Mouse (Mus musculus): ENCODE results near the gene Cdk18. TPM values are rescaled to one million over a fixed set of nuclear protein-coding genes. Genes with fewer than 3 reads are reported as not detected.

The Cdk18 gene
- total RNA-seq, 1 experiment from 2014 or later, result 6.4 TPM

DNA sequence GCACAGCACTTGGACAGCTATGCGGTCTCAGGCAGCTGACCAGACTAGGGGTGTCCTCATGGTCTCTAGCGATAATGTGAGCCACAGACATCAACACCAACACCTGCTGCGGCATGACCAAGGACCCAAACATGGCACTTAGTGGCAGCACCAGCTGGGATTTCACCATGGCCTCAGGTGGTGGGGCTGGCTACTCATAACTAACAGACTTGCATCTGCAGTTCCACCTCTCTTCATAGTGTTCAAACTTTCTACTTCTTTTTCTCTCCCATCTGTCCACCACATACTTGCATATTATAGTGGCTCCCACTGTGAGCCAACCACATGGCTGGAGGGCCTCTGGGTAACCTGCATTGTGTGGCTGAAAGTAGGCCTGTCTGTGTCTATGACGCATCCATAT, 46.2 kb downstream of the Cdk18 start:
- ATAC-seq (replicated peaks in 1 of 2; ENCODE audit: insufficient read depth in 1 of 2, low FRiP score in 2 of 2, low TSS enrichment in 1 of 2, low read depth in 1 of 2, poor library complexity in 2 of 2, severe bottlenecking in 2 of 2), result no peak

DNA sequence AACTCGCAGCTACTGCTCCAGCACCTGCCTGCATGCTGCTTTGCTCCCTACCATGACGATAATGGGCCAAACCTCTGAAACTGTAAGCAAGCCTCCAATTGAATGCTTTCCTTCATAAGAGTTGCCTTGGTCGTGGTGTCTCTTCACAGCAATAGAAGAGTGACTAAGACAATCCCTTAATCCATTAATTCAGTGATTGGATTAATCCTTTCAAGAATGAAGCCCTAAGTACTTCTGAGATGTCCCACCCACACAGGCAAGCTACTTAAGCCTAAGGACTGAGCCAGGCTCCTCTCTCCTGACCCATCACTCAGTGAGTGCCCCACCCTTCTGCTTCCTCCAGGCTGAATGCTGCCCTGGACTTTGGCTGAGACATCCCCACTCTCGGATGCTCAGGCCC, 49.2 kb downstream of the Cdk18 start:
- no peak for ATAC-seq (replicated peaks in 1 of 2; ENCODE audit: insufficient read depth in 1 of 2, low FRiP score in 2 of 2, low TSS enrichment in 1 of 2, low read depth in 1 of 2, poor library complexity in 2 of 2, severe bottlenecking in 2 of 2)

DNA sequence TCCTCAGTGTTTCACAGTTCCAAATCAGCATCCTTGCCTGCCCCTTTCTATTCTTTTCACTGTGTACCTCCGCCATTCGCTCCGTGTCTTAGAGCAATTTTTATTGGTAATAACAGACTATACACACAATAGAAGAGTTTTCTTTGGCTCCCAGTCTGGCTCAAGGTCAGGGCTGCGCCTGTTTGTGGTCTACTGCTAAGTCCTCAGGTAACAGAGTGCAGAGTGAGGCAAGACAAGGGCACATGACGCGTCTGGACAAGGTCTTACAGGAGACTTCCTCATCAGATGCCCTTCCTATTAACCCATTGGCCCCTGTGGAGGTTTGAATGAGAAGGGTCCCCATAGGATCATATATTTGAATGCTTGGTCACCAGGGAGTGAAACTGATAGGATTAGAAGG, 49.7 kb downstream of the Cdk18 start:
- ATAC-seq (replicated peaks in 1 of 2; ENCODE audit: insufficient read depth in 1 of 2, low FRiP score in 2 of 2, low TSS enrichment in 1 of 2, low read depth in 1 of 2, poor library complexity in 2 of 2, severe bottlenecking in 2 of 2), result no peak

DNA sequence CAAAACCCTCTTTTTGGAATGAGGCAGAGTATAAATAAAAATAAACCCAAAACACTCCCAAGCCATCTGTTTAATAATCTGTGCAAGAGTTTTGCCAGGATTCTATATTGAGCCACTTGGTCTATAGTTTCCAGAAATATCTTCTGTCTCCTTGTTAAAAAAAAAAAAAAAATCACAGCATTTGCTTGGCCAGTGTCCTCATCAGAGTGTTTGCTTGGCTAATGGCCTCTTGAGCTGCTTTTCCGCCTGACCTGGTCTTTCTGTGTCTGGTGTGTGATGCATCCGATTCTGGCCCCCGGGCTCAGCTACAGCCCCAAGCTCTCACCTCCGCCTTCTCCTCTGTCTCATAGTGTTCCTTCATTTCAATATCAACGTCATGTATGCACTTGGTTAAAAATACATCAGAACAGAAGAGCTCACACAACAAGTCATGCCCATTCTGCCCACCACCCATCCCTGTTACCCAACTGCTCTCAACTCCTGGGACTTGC, 51.3 kb downstream of the Cdk18 start:
- no peak for ATAC-seq (replicated peaks in 1 of 2; ENCODE audit: insufficient read depth in 1 of 2, low FRiP score in 2 of 2, low TSS enrichment in 1 of 2, low read depth in 1 of 2, poor library complexity in 2 of 2, severe bottlenecking in 2 of 2)

DNA sequence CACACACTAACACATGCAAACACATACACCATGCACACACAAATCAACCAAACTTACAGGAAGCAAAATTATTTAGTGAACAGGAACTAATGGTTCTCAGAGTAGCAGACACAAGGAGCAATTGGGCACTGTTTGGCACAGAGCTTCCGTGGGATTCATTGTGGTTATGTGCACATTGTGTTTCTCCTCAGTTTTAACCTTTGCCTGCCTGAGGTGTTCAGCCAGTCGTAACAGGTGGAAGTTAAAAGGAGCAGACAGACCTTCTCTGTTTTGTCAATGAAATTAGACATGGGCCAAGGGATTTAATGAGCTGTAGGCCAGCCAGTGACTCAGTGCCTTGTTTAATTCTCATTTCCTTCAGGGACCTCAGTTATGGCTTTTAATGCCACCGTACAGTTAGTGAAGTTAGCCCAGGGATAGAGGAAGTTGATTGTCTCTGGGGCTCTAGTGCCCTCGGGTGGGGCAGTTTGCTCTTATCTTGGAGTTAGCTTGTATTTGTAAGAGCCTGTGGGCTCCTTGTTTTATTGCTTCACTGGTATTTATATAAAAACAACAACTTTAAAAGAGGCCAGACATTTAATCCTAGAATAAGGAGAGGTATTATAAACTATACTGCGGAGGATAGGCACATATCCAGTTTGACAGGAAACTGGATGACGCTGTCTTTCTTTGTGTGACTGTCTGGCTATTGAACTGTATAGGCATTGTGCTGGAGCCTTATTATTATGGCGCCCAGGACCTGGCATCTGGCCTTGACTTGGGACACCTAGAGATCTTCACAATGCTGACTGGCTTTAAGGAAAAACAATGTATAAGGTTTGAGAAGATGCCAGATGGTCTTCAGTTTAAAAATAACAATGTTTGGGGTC, 54.1 kb downstream of the Cdk18 start:
- peak; percentile 68 to 86 for ATAC-seq (replicated peaks in 1 of 2; ENCODE audit: insufficient read depth in 1 of 2, low FRiP score in 2 of 2, low TSS enrichment in 1 of 2, low read depth in 1 of 2, poor library complexity in 2 of 2, severe bottlenecking in 2 of 2)

DNA sequence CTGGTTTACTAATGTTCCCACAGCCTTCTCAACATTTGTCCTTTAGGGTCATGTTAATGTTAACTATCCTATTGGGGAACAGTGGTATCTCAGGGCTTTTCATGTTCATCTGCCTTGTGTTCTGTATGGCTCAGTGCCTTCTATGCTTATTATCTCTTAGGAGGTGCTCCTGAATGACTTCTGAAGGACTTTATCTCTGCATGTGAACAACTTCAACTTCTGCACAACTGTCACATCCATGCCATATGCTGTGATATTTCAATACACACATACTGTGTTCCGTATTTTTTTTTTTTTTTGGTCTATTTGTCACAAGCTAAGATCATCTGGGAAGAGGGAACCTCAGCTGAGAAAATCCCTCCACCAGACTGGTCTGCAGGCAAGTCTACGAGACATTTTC, 61.1 kb downstream of the Cdk18 start:
- ATAC-seq (replicated peaks in 1 of 2; ENCODE audit: insufficient read depth in 1 of 2, low FRiP score in 2 of 2, low TSS enrichment in 1 of 2, low read depth in 1 of 2, poor library complexity in 2 of 2, severe bottlenecking in 2 of 2), result no peak

DNA sequence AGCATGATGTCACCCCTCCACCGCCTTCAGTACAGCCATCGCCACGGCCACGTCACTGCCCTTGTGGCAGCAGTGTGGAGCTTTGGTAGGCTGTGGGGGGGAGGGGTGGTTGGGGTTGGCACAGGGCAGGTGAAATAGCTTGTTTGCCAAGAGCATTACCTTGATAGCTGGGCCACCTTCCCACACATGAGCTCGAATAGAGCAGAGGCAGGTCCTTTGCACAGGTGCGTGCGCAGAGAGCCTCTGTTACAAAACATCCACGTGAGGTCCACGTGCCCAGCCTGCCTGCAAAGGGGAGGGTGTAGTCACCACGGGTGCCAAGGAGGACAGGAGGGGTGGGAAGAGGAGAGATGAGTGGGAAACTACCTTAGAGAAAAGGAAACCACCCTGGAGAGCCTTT, 63.9 kb downstream of the Cdk18 start:
- ATAC-seq (replicated peaks in 1 of 2; ENCODE audit: insufficient read depth in 1 of 2, low FRiP score in 2 of 2, low TSS enrichment in 1 of 2, low read depth in 1 of 2, poor library complexity in 2 of 2, severe bottlenecking in 2 of 2), result no peak

DNA sequence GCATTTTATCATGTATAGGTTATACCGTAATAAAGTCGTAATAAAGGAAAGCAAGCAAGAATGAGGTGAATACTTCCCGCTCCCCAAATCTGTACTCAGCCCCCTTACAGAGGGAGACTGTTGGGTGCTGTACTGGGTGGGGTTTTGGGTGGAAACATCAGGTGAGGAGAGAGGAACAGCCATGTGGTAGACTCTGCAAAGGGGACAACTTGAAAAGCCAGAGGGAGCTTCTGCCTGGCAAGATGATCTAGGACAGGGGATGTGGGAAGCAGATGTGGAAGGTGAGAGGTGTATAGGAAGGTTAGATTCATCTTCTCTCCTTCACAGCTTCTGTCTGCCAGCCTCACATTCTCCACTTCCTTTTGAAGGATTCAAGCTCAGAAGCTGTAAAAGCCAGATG, 68.8 kb downstream of the Cdk18 start:
- ATAC-seq (replicated peaks in 1 of 2; ENCODE audit: insufficient read depth in 1 of 2, low FRiP score in 2 of 2, low TSS enrichment in 1 of 2, low read depth in 1 of 2, poor library complexity in 2 of 2, severe bottlenecking in 2 of 2), result no peak

DNA sequence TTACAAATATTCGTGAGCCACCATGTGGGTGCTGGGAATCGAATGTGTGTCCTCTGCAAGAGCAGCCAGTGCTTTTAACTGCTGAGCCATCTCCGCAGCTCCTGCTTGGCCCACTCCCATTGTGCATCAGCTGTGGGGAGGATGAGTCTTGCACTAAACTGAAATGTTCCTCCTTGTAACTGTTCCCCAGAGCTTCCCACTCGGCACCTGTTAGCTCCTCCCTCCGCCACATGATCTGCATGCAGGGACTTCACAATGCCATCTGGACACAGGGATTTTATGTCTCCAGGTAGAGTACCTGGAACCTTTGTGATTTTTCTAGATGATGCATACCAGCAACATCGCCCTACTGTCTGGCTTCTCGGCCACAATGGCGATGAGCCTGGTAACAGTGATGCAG, 70.0 kb downstream of the Cdk18 start:
- ATAC-seq (replicated peaks in 1 of 2; ENCODE audit: insufficient read depth in 1 of 2, low FRiP score in 2 of 2, low TSS enrichment in 1 of 2, low read depth in 1 of 2, poor library complexity in 2 of 2, severe bottlenecking in 2 of 2), result no peak

DNA sequence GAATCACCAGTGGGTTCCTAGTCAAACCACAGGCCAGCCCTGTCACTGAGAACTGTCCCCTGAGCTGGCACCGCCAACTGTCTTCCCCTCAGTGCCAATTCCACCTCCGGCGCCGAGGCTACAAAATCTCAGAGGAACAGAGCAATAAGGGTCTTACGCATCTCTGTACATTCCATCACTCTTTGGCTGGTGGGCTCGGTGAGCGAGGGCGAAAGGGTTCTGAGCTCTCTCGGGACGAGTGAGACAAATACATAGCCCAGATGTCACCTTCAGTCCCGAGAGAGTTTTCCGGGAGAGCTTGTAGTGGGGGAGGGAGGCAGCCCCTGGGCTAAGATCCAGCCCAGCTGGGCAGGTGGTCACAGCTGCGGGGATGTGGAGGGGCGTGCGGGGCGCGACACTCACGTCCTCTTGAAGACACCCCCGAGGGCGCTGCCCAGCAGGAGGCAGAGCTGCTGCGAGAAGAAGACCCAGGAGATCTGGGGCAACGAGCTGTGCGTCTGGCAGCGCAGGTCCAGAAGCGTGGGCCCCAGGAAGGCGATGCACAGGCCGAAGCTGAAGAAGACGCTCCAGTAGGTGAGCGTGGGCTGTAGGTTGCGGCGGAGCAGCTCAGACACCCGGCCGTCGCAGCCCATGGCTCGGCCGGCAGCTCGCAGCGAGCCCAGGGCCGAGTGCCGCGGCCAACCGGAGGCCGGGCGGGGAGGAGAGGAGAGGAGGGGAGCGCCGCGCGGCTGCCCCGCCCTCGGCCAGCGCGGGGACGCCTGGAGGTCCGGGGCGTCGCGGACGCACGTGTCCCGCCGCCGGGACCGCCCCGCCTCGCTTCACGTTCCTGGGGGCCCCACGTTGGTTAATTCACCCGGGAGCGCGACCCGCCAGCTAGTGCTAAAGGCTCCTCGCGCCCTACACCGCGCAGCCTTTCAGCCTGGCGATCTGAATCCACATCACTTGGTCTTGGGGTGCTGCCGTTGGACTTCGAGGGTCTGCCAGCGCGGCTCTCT, 71.9 kb downstream of the Cdk18 start, which contains the start of gene Mfsd4a:
TSS of gene Mfsd4a (minus strand) at position 802 of the 995 bp plus-strand sequence.
- ATAC-seq (replicated peaks in 1 of 2; ENCODE audit: insufficient read depth in 1 of 2, low FRiP score in 2 of 2, low TSS enrichment in 1 of 2, low read depth in 1 of 2, poor library complexity in 2 of 2, severe bottlenecking in 2 of 2), result peak; percentile 36 to 49; a peak in 3 of 4 replicates

DNA sequence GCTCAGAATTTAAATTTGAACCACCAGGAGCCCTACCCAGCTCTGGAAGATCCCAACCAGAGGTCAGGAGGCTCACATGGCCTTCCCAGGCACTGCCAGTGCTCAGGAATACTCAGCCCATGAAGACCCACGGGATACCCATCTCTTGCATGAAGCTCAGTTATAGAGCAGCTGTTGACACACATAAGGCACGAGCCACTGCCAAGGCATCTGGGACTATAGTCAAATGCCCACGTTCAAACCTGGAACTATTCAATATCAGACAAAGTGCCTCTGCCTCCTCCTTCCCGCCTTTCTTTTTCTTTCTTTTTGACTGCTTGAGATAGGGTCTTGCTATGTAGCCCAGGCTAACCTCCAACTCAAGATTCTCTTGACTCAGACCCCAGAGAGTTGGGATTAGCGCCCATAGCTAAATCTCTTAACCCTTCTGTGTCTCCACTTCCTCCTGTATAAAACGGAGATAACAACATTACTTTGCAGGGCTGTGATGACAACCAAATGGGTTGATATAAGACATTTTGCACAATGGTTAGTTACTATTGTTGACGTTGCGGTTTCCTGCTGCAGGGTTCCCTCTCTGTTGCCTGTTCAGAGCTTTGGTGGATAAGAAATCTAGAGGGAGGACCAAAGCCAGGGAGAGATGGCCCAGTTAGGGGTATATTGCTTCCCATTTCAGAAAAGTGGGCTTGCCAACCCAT, 73.9 kb downstream of the Cdk18 start:
- ATAC-seq (replicated peaks in 1 of 2; ENCODE audit: insufficient read depth in 1 of 2, low FRiP score in 2 of 2, low TSS enrichment in 1 of 2, low read depth in 1 of 2, poor library complexity in 2 of 2, severe bottlenecking in 2 of 2), result no peak

DNA sequence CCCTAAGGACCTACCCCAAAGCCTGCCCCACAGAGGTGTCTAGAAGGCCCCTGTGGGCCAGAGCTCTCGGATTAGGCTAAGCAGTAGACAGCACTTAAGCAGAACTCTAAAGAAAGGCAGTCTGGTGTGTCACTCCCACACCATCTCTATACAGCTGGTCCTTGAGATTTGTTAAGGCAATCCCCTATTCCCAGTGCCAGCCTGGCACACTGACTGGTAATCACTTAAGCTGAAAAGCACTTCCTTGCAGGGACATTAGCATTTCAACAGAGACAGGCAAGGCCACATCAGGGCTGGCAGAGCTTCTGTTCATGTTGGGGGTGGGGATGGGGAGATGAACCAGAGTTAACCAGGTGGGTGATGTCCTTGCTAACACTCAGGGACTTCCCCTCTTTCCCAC, 74.5 kb downstream of the Cdk18 start:
- no peak for ATAC-seq (replicated peaks in 1 of 2; ENCODE audit: insufficient read depth in 1 of 2, low FRiP score in 2 of 2, low TSS enrichment in 1 of 2, low read depth in 1 of 2, poor library complexity in 2 of 2, severe bottlenecking in 2 of 2)

DNA sequence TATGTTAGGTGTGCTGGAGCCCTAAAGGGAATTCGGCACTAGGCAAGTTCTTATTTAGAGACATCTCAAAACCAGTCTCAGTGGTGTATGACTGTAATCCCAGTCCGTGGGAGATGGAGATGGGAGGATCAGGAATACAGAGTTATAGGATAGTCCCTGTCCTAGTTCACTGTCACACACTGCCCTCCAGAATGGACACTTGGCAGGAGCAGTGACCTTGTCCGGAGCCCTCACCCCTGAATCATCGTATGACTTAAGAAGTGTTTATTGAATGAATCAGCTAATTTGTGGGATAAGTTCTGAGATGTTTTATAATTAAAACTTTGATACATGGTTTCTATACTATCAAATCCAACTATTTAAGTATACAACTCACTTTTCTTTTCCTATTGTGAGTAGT, 76.4 kb downstream of the Cdk18 start:
- no peak for ATAC-seq (replicated peaks in 1 of 2; ENCODE audit: insufficient read depth in 1 of 2, low FRiP score in 2 of 2, low TSS enrichment in 1 of 2, low read depth in 1 of 2, poor library complexity in 2 of 2, severe bottlenecking in 2 of 2)

Other genes with a start within 250 kb of the Cdk18 start
- gene Nucks1, start 229.2 kb downstream of the Cdk18 start, total RNA-seq (2017), result 255 and 303 TPM in 2 replicates
- 0.35 and 0.88 TPM in 2 replicates for gene Slc45a3, start 176.7 kb downstream of the Cdk18 start, total RNA-seq (2017)
- 118 and 147 TPM in 2 replicates for gene Elk4, start 132.1 kb downstream of the Cdk18 start, total RNA-seq (2017)
- gene Mfsd4a, start 71.6 kb downstream of the Cdk18 start, total RNA-seq (2017), result 0.79 and 2.9 TPM in 2 replicates
- gene Lemd1, start 51.7 kb upstream of the Cdk18 start, total RNA-seq (2017), result not detected in 2 replicates
- gene AC124108.1, start 51.8 kb upstream of the Cdk18 start, total RNA-seq (2017), result not detected in 2 replicates
- not detected in 2 replicates for gene Gm10188, start 90.1 kb upstream of the Cdk18 start, total RNA-seq (2017)
- not detected in 2 replicates for gene Klhdc8a, start 158.9 kb upstream of the Cdk18 start, total RNA-seq (2017)
- 7.3 and 11.1 TPM in 2 replicates for gene Nuak2, start 176.4 kb upstream of the Cdk18 start, total RNA-seq (2017)